Mouse (Mus musculus): Measurements from ENCODE around the gene Lmln.
"Not testable (repeated sequence)": the region's sequence is repeated elsewhere in the genome, so short reads cannot be mapped to it uniquely, and the experiment has no call there.

Lmln gene

GRCm38 (mm10) chr16:33141758-33142280 is 79.5 kb downstream of the Lmln start:
- no peak for DNase-seq

GRCm38 (mm10) chr16:33143452-33143851 is 81.1 kb downstream of the Lmln start:
- DNase-seq = no peak

- DNase-seq = no peak
These were observed 83.9 kb downstream of the Lmln start for GRCm38 (mm10) chr16:33146185-33146584.

GRCm38 (mm10) chr16:33148135-33148534 is 85.8 kb downstream of the Lmln start:
- DNase-seq = no peak

- not testable (repeated sequence) for DNase-seq
These were observed 88.6 kb downstream of the Lmln start for GRCm38 (mm10) chr16:33150875-33151274.

GRCm38 (mm10) chr16:33151558-33151957 is 89.2 kb downstream of the Lmln start:
- peak; percentile 15 to 38 for DNase-seq

- peak; percentile 29 to 53 for DNase-seq
These were observed 92.7 kb downstream of the Lmln start for GRCm38 (mm10) chr16:33154992-33155391.

- DNase-seq = no peak
These were observed 95.7 kb downstream of the Lmln start for GRCm38 (mm10) chr16:33158006-33158405.

- no peak for DNase-seq
These were observed 96.3 kb downstream of the Lmln start for GRCm38 (mm10) chr16:33158590-33159071.

GRCm38 (mm10) chr16:33159363-33159762 is 97.0 kb downstream of the Lmln start:
- no peak for DNase-seq

GRCm38 (mm10) chr16:33163330-33164090 is 101.2 kb downstream of the Lmln start:
- DNase-seq = peak in 1 of 2 experiments; percentile 24

- peak in 1 of 2 experiments; percentile 38 for DNase-seq
These were observed 104.0 kb downstream of the Lmln start for GRCm38 (mm10) chr16:33166284-33166683.

- peak in 1 of 2 experiments; percentile 20 for DNase-seq
These were observed 105.2 kb downstream of the Lmln start for GRCm38 (mm10) chr16:33167537-33167936.

GRCm38 (mm10) chr16:33169471-33170034 is 107.2 kb downstream of the Lmln start:
- DNase-seq = no peak

GRCm38 (mm10) chr16:33170716-33171587 is 108.6 kb downstream of the Lmln start:
- no peak for DNase-seq

- DNase-seq = no peak
These were observed 109.5 kb downstream of the Lmln start for GRCm38 (mm10) chr16:33171800-33172199.

- no peak for DNase-seq
These were observed 110.8 kb downstream of the Lmln start for GRCm38 (mm10) chr16:33173151-33173550.

- DNase-seq = no peak
These were observed 112.4 kb downstream of the Lmln start for GRCm38 (mm10) chr16:33174695-33175094.

GRCm38 (mm10) chr16:33176831-33177230 is 114.5 kb downstream of the Lmln start:
- DNase-seq = not testable (repeated sequence)

Data from cerebellum, postnatal 25 days (tissue).